Mouse (Mus musculus): Measurements from ENCODE around the gene Rbm20.

Rbm20 gene

DNA sequence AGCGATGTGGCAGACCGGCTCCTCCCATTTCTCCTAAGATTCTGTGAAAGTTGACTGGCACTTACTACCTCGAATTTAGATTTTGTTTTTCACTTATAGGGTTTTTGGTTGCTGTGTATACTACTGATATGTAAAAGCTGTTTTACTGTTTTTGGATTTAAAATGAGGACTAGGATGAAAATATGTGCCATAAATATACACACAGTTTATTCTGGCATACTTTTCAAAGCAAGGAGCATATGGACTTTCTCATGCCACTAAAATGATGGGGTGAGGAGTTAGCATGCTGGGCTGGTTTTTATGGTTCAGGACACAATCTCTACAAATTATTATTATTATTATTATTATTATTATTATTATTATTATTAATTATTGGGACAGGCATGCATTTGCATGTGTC is 133.5 kb downstream of the Rbm20 start:
- DNase-seq (ENCODE audit: low spot score in 2 of 2) = no peak

DNA sequence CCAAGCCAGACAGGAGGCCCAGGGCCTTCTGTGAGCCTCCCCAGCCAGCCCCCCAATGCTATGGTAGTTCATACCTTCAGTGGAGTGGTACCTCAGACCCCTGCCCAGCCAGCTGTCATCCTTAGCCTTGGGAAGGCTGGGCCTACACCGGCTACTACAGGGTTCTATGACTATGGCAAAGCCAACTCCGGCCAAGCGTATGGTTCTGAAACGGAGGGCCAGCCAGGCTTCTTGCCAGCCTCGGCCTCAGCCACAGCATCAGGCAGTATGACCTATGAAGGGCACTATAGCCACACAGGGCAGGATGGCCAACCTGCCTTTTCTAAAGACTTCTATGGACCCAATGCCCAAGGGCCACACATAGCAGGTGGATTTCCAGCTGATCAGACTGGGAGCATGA is 136.5 kb downstream of the Rbm20 start:
- DNase-seq (ENCODE audit: low spot score in 2 of 2) = no peak

DNA sequence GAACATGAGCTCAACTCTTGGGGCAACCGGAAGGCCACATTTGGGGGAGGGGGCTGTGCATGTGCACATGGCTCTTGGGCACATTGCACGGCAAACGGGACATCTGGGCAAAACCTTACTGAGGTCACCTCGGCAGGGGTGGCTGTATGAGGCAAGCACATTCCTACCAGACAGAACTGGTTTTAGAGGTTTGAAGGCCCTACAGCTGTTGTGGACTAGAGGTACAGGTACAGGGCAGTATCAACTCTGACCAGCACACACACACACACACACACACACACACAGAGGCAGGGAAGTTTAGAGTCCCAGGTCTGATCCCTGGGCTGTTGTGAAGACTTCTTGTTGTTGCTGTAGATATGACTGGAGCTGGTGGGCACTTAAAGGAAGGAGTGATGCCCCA is 138.6 kb downstream of the Rbm20 start:
- no peak for DNase-seq (ENCODE audit: low spot score in 2 of 2)

DNA sequence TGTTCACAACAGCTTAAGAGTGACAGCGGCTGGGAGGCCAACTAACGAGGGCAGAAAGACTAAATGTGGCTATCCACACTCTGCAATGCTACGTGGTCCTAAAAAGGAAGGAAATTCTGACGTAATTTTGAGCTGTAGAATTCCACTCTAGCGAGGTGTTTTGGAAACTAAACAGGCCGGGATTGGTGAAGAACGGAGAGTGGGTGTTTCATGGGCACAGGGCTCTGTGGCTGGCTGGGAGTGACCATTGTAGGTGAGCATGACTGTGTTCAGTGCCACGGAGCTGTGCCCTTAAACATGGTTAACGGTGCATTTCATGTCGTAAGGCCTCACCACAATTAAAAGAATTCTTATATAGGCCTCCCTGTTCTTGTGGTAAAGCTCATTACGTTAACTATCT is 139.1 kb downstream of the Rbm20 start:
- DNase-seq (ENCODE audit: low spot score in 2 of 2) = no peak

DNA sequence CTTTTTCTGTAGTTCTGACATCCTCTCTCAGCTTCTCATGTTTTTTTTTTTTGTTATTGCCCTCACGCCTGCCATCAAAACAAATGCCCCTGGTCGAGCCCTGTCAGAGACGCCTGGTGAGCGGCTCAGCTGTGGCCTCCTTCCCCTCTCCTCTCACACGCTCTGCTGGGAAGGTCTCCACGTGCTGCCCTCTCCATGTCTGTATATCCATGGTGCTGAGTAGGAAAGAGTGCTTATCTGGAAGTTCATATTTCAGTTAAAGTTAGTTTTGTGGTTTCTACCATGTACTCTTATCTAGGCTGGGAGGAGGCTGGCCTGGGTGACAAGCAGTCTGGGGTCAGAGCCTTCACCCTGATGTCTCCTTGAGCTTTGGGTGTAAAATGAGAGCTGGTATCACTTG is 142.2 kb downstream of the Rbm20 start:
- DNase-seq (ENCODE audit: low spot score in 2 of 2) = no peak

DNA sequence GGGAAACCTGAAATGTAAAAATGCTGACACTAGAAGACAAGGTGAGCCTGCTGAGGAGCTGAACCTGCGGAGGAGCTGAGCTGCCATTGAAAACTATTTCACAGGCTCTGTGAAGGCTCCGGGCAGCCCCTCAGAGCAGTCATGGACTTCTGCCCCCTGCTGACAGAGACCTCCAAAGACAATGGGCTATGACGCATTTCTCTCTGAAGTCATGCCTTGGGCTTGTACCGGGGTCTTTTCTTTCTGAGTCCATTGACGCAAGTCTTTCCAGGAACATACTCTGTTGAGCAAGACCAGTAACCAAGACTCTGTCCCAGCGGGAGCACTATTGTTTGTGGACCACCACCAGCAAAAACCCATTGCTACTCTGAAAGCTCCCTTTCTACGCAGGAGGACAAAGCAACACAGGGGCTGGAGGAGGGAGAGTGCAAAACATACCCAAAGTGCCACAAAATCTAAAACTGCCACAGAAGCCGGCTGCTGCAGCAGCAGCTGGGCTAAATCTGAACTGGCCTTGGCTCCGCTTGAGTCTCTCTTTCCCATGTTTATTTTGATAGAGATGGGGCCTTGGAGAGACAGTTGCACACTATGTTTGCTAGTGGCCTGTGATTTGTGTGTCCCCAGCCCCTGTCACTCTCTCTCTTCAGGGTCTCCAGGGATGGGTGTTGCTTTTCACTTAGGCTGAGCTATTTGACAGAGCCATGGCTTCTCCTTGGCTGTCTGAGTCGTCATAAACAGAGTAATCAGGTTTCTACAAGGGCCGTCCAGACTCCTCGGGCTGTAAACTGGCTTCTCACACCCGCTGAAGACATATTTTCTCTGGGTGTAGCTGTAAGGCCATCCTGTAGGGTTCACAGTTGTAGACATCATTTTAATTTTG is 144.4 kb downstream of the Rbm20 start:
- DNase-seq (ENCODE audit: low spot score in 2 of 2) = no peak

DNA sequence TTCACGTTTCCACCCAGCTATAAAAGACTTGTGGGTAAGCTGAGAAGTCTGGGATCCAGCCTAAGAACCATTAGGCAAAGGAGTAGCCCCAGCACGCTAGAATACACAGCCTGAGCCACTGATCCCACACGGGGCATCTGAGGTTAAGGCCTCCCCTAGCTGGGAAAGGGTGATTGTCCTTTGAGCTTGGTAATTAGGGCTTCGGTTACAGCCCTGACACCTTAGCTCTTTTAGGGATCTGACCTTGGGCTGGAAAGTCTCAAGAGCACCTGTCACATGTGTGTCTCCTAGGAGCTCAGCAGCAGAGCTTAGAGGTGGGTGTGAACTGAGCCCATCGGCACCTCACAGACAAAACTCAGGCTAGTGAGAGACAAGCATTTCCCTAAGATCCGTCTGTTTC is 146.7 kb downstream of the Rbm20 start:
- DNase-seq (ENCODE audit: low spot score in 2 of 2) = no peak

DNA sequence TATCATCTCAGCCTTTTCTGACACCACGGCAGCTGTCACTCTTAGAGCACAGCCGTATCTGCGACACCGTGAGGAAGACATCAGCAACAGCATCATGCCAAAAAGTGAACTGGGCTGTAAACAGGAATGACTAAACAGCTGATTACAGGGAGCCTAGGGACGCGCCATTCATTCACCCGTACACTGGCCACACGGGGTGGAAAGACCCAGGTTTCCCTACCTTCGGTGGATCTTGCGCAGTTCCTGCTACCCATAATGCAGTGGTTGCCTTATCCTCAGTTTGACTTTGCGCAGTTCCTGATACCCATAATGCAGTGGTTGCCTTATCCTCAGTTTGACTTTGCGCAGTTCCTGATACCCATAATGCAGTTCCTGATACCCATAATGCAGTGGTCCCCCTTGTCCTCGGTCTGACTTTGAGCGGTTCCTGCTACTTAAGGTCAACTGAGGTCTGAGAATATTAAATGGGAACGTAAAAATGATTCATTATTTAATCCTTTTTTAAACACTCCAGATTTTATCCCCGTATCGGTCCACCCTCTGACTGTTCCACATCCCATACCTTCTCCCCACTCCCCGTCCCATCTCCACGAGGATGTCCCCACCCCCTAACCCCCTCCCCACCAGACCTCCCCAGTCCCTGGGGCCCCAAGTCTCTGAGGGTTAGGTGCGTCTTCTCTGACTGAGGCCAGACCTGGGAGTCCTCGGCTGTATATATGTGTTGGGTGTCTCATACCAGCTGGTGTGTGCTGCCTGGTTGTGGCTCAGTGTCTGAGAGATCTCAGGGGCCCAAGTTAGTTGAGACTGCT is 148.0 kb downstream of the Rbm20 start:
- no peak for DNase-seq (ENCODE audit: low spot score in 2 of 2)

DNA sequence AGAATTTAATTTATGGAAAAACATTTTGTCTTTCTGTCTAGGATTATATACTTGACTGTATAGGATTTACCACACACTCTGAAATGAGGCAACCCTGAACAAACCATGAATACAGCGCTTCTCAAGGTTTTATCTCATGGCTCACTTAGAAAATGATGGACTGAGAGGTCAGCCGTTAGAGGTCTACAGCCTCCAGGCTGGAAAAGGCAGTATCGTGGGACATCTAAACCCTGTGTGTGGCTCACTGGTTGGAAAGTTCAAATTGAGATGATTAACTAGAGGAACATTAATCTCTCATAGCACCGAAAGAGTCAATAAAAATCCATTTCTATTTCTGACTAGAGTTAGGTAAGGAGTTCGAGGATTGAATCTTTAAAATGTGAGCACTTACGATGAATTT is 152.9 kb downstream of the Rbm20 start:
- no peak for DNase-seq (ENCODE audit: low spot score in 2 of 2)

DNA sequence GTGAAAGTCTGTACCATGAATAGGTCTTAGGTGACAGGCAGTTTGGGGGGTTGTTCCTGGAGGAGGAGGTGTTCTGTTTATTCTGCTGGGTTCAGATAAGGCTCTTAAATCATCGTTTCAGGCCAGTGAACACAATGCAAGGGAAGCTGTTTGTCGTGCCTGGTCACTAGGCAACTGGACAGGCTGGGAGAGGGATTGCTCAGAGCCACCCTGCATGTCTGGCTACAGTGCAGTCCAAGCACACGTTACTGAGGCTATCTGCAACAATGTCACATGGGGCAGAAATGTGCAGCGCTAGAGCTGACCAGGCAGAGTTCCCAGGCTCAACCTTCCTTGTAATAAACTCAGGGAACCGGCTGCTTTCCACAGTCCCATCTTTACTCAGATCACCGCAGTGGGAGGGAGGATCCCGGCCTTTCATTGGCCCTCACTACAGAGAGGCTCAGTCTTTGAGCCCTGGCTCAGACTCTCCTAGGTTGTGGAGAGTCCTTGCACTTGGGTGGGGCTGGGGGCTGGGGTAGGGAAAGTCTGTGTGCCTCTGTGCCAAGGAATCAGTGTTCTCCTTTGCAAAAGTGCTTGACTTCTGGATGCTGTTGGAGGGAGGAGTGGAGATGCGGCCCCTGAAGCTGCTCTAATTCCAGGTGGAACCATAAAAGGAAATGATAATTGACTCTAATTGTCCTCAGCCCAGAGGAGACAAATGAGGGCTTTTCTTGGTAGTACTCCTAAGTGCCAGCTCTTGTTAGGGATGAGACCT is 153.5 kb downstream of the Rbm20 start:
- DNase-seq (ENCODE audit: low spot score in 2 of 2) = no peak

DNA sequence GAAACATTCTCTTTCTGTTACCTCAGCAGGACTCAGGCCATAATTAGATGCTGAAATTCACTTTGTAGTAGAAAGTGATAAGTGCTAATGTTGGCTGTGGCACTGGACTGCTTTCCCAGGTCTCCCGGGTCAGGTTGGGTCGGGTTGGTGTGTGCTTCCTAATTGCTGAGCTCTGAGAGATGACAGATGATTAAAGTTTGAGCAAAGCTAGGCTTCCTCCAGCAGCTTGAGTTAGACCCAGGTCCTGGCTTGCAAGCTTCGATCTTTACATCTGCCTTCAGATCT is 154.0 kb downstream of the Rbm20 start:
- DNase-seq (ENCODE audit: low spot score in 2 of 2) = no peak

DNA sequence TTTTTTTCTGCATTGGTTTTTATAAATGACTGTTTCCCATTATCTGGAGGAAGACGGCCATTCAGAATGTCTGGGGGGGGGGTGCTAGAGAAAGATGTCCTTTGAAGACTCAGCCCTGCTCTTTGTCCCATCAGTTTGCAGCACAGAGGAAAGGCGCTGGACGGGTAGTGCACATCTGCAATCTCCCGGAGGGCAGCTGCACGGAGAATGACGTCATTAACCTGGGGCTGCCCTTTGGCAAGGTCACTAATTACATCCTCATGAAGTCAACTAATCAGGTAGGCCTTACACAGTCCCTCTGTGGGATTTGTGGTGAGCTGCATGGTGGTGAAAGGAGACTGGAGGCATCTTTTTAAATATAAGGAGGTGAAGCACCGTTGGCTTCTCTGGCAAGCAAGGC is 155.4 kb downstream of the Rbm20 start:
- no peak for DNase-seq (ENCODE audit: low spot score in 2 of 2)

DNA sequence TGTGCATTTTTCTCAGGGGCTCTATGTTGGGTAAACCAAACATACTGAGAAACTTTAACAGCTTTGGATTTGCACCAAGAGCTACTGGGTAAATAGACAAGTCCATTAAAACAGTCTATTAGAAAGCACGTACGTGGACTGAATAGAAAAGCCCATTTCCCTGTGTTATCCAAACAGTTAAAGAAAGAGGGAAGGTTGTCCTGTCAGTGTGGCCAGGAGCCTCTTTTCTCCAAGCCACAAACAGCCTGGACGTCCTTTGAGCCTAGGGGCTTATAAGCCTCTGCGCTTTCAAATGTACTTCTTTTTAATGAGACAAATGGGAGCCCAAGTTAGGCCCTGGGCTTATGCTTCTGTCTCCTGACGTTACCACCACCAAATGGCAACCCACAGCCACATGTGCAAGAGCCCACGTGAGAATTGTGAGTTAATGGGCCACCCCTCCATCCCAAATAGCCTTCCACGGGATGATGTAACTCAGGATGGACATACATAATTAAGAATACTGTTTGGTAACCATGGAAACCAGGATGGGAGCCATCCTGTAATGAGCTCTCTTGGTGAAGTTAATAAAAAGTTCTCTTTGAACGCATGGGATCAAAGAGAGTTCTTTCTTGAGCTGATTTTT is 156.8 kb downstream of the Rbm20 start:
- no peak for DNase-seq (ENCODE audit: low spot score in 2 of 2)

DNA sequence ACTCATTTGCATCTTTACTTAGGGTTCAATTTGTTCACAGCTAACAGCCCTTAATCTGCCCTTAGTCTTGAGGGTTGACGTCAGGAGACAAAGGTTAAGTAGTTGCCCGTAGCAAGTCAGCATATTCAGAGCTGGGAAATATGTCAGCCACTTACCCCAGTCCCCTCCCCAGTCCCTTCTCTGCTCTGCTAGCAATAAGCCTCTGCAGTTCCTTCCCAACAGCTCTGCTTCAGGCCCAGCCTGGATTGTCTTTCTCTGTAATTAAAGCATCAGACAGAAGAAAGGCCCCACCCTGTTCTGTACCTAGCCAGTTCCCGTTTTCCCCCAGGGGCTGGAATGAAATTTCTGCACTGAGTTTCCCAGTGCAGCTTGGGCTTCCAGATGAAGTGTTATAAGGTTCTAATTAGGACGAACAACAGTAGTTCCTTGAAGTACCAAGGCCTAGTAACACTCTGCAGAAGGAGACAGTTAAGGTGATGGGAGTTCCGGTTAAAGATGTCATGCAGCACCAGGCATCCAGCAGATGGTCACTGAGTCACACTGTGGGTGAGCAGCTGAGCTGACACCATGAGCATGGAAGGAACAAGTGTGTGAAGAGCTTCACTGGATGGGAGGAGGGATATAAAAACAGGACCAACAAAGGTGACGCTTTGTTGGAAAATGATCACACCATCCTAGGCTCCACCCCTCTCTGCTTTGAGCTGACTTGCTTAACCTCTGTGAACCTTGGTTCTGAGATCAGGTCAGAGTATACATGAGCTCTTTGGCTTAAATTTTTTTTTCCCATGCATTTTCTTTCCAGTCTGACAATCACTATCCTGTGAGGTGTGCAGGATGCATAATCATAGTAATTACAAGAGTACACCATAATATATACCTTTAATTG is 159.7 kb downstream of the Rbm20 start:
- no peak for DNase-seq (ENCODE audit: low spot score in 2 of 2)

DNA sequence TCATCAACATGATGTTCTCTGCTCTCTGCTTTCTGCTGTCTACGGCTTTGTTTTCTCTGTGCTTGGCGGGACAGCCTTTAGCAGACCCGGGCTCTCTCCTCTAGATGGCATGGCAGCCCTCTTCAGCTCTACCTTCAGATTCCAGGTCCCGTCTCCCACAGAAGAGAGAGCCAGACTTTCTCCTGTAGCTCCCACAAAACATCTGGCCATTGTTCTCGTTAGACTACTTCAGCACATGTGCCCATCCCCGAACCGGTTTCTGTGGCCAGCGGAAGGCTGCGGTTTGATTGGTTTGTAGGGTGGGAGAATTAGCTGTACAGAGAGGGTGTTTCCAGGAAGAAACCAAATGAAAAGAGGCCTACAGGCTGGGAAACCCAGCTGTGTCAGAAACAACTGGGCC is 161.7 kb downstream of the Rbm20 start:
- no peak for DNase-seq (ENCODE audit: low spot score in 2 of 2)

DNA sequence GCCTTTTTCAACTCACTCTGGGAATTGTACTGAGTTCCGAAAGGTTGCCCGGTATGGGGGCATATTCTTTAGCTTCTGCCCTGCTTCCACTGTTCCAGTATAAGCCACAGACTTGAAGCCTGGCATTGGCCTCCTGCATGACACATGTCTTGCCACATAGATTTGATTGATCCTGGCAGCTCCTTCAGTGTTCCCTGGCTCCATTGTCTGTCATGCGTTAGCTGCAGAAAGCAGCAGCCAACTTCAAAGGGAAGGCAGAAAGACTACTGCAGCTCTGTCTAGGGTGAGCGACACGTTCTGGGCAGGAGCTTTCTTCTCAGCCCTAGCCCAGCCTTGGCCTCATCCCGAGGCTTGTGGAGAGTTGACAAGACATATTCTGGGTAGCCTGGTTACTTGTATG is 162.7 kb downstream of the Rbm20 start:
- DNase-seq (ENCODE audit: low spot score in 2 of 2) = peak in 1 of 2 experiments; percentile 29

DNA sequence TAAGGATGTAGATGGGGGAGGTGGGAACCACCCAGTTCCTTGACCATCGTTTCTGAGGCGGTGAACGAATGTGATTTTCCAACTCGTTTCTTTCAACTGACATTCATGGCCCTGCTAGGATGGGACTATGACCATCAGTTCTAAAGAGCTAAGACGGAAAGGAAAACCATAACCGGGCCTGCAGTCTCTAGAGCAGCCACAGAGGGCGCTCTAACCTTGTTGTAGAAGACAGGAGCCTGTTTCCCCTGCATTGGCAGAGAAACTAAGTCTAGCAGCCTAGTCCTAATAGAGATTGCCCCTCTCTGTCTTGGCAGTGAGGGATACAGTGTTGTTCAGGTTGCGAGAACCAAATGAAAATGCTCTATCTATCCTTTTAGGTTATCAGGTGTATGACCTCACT is 164.8 kb downstream of the Rbm20 start:
- peak in 1 of 2 experiments; percentile 69 for DNase-seq (ENCODE audit: low spot score in 2 of 2)

DNA sequence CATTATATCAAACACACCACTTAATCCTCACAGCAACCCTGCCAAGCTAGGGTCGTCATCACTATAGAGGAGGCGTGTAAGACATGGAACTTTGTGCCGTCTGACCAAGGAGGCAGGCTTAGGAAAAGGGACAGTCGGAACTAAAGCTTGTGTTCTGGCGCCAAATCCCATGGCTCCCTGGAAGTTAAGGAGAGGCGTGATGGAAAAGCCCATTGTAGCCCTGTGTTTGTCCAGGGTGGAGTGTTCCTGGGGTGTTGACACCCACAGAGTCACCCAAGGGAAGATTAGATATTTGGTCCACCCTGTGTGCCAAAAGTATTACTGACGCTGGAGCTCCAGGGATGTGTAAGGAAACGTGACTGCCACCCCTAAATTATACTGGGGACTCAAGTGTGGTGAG is 166.9 kb downstream of the Rbm20 start:
- DNase-seq (ENCODE audit: low spot score in 2 of 2) = no peak

DNA sequence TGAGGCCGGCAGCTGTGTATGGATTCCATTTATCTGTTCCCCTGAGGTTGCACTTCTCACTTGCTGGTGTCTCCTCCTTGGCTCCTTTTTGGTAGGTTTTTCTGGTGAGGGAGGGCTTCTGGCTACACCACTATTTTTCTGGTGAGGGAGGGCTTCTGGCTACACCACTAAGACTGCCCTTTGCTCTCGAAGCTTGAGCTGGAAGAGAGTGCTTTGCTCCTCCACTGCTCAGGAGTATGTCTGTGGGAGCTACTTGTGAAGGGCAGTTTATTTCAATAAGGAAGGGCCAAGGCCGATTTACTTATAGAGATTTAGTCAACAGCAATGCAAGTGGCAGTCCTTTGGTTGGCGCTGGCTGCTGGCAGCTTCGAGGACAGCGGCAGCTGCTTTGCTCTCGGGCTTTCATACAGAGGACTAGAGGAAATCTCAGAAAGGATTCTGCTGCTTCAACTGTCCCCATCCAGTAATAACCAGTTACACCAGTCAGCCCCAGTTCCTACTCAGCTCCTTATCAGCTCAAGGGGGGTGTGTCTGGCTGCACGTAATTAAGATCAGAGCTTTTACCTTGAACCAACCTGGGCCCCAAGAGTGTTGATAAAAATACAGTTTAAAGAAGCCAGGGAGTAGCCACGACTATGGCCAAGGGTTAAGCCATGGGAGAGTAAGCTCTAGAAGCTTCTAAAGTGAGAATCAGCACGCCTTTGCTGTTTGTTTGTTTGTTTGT is 171.3 kb downstream of the Rbm20 start:
- no peak for DNase-seq (ENCODE audit: low spot score in 2 of 2)

DNA sequence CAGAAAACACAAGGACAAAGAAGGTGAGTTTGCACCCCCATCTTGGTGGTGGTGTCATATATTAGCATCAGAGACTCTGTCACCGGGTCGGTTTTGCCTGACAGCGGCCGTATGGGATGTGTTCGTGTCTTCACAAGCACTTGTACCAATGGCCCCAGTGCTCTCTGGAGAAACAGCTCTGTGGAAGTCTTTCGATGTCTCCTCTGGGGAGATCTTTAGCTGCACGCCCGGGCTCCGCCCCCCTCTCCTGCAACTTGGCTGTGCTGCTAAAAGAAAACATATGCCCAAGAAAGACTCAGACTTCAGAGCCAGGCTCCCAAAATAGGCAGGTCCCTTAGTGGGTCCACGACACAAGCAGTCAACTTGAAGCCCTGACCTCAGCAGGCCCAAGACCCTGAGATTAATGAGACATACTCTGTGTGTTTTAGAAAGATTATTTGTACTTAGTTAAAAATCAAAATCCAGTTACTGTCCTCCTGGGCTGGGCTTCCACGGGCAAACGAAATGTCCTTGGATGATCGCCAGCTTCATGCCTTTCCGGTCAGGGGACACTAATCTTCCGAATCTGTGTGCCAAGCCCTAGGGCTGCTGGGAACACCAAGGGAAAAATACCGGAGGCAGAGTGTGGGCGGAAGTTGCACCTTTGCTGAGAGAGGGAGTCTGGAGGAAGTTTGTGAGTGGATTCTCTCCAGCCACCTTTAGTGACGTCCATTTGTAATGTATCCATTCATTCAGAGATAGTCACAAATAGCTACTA is 173.2 kb downstream of the Rbm20 start:
- peak in 1 of 2 experiments; percentile 71 for DNase-seq (ENCODE audit: low spot score in 2 of 2)
